Mouse (Mus musculus): ENCODE measurements around the gene Nemf. TPM values are rescaled to one million over a fixed set of nuclear protein-coding genes. Genes with fewer than 3 reads are reported as not detected.

The Nemf gene
- polyA plus RNA-seq, 1 experiment from 2014 or later, result 87.8 TPM

GRCm38 (mm10) chr12:69296511-69297410, 60.2 kb downstream of the Nemf start, which contains the start of gene Klhdc2:
Klhdc2 (plus strand) TSS chr12:69296681.
- ATAC-seq (ENCODE audit: insufficient number of reproducible peaks, low FRiP score, low TSS enrichment, low read depth) (peak; percentile 90), DNase-seq (ENCODE audit: low spot score) (peak; percentile 91)
- H3K27ac ChIP-seq (replicated peaks; ENCODE audit: low read depth, low read length), result peak within 1 kb of the TSS; percentile 89
- H3K27me3 ChIP-seq (ENCODE audit: control insufficient read depth, insufficient read depth, low read length), result no peaks in the 10 kb centered on the region
- H3K4me2 ChIP-seq (ENCODE audit: low read depth, severe bottlenecking), result peak within 1 kb of the TSS; percentile 59
- no peaks in the 10 kb centered on the region for H3K9me3 ChIP-seq (ENCODE audit: control insufficient read depth, low read length)
- peak within 1 kb of the TSS; percentile 94 for H3K9ac ChIP-seq (ENCODE audit: low read length)
- H3K4me1 ChIP-seq (ENCODE audit: control insufficient read depth, insufficient read depth, low read length), result peaks cover 6% of the 10 kb centered on the region
- peak within 1 kb of the TSS; percentile 95 for H3K4me3 ChIP-seq (ENCODE audit: low read depth, low read length)
- WGBS, result under 1% methylated on average over 96 of the region's 98 CpGs
- no peaks in the 10 kb centered on the region; the same call in none of the 2 replicates for H3K36me3 ChIP-seq (ENCODE audit: control insufficient read depth, insufficient read depth, low read length)

GRCm38 (mm10) chr12:69295651-69296050, 61.3 kb downstream of the Nemf start:
- H3K4me2 ChIP-seq (ENCODE audit: low read depth, severe bottlenecking), result no peak overlapping the region; the same call in 1 of the 2 replicates
- H3K27ac ChIP-seq (replicated peaks; ENCODE audit: low read depth, low read length), result no peak overlapping the region
- 85% methylated on average over 4 of the region's 4 CpGs for WGBS

GRCm38 (mm10) chr12:69294936-69295335, 62.0 kb downstream of the Nemf start:
- H3K4me3 ChIP-seq (ENCODE audit: low read depth, low read length), result no peak overlapping the region
- WGBS, result 74% methylated on average over 2 of the region's 2 CpGs
- no peak overlapping the region for H3K9ac ChIP-seq (ENCODE audit: low read length)
- H3K4me2 ChIP-seq (ENCODE audit: low read depth, severe bottlenecking), result no peak overlapping the region
- DNase-seq (ENCODE audit: low spot score), result no peak
- no peaks in the 10 kb centered on the region for H3K9me3 ChIP-seq (ENCODE audit: control insufficient read depth, low read length)
- peaks cover 6% of the 10 kb centered on the region for H3K4me1 ChIP-seq (ENCODE audit: control insufficient read depth, insufficient read depth, low read length)
- H3K36me3 ChIP-seq (ENCODE audit: control insufficient read depth, insufficient read depth, low read length), result no peaks in the 10 kb centered on the region; the same call in 1 of the 2 replicates
- H3K27ac ChIP-seq (replicated peaks; ENCODE audit: low read depth, low read length), result no peak overlapping the region
- ATAC-seq (ENCODE audit: insufficient number of reproducible peaks, low FRiP score, low TSS enrichment, low read depth), result no peak
- no peaks in the 10 kb centered on the region for H3K27me3 ChIP-seq (ENCODE audit: control insufficient read depth, insufficient read depth, low read length)

More at GRCm38 (mm10) chr12:69295651-69296050, 61.3 kb downstream of the Nemf start:
- H3K4me3 ChIP-seq (ENCODE audit: low read depth, low read length), result no peak overlapping the region
- H3K4me1 ChIP-seq (ENCODE audit: control insufficient read depth, insufficient read depth, low read length), result peaks cover 6% of the 10 kb centered on the region
- no peaks in the 10 kb centered on the region for H3K27me3 ChIP-seq (ENCODE audit: control insufficient read depth, insufficient read depth, low read length)
- no peaks in the 10 kb centered on the region; the same call in none of the 2 replicates for H3K36me3 ChIP-seq (ENCODE audit: control insufficient read depth, insufficient read depth, low read length)
- ATAC-seq (ENCODE audit: insufficient number of reproducible peaks, low FRiP score, low TSS enrichment, low read depth), result no peak
- no peaks in the 10 kb centered on the region for H3K9me3 ChIP-seq (ENCODE audit: control insufficient read depth, low read length)
- no peak overlapping the region; the same call in 1 of the 2 replicates for H3K9ac ChIP-seq (ENCODE audit: low read length)
- no peak for DNase-seq (ENCODE audit: low spot score)

- H3K27me3 ChIP-seq (ENCODE audit: control insufficient read depth, insufficient read depth, low read length), result no peaks in the 10 kb centered on the region
- DNase-seq (ENCODE audit: low spot score) (no peak), ATAC-seq (ENCODE audit: insufficient number of reproducible peaks, low FRiP score, low TSS enrichment, low read depth) (no peak)
- no peak overlapping the region for H3K4me3 ChIP-seq (ENCODE audit: low read depth, low read length)
- no peaks in the 10 kb centered on the region; the same call in 1 of the 2 replicates for H3K36me3 ChIP-seq (ENCODE audit: control insufficient read depth, insufficient read depth, low read length)
- H3K9me3 ChIP-seq (ENCODE audit: control insufficient read depth, low read length), result no peaks in the 10 kb centered on the region
- H3K27ac ChIP-seq (replicated peaks; ENCODE audit: low read depth, low read length), result no peak overlapping the region
- no peak overlapping the region for H3K9ac ChIP-seq (ENCODE audit: low read length)
- no peaks in the 10 kb centered on the region; the same call in 1 of the 2 replicates for H3K4me1 ChIP-seq (ENCODE audit: control insufficient read depth, insufficient read depth, low read length)
- H3K4me2 ChIP-seq (ENCODE audit: low read depth, severe bottlenecking), result no peak overlapping the region
- 57% methylated on average over 2 of the region's 2 CpGs for WGBS
Observed at GRCm38 (mm10) chr12:69293815-69294214, 63.1 kb downstream of the Nemf start.

GRCm38 (mm10) chr12:69292401-69292800, 64.6 kb downstream of the Nemf start:
- Histone ChIP-seq H3K27me3 (ENCODE audit: control insufficient read depth, insufficient read depth, low read length) (no peaks in the 10 kb centered on the region), H3K9ac (ENCODE audit: low read length) (no peak overlapping the region), H3K4me2 (ENCODE audit: low read depth, severe bottlenecking) (no peak overlapping the region), H3K4me3 (ENCODE audit: low read depth, low read length) (no peak overlapping the region), H3K36me3 (ENCODE audit: control insufficient read depth, insufficient read depth, low read length) (no peaks in the 10 kb centered on the region; the same call in 1 of the 2 replicates), H3K9me3 (ENCODE audit: control insufficient read depth, low read length) (no peaks in the 10 kb centered on the region), H3K27ac (replicated peaks; ENCODE audit: low read depth, low read length) (no peak overlapping the region), H3K4me1 (ENCODE audit: control insufficient read depth, insufficient read depth, low read length) (no peaks in the 10 kb centered on the region; the same call in 1 of the 2 replicates)
- WGBS, result 94% methylated on average over 6 of the region's 6 CpGs
- no peak for DNase-seq (ENCODE audit: low spot score)
- no peak for ATAC-seq (ENCODE audit: insufficient number of reproducible peaks, low FRiP score, low TSS enrichment, low read depth)

- H3K36me3 ChIP-seq (ENCODE audit: control insufficient read depth, insufficient read depth, low read length), result no peaks in the 10 kb centered on the region
- ATAC-seq (ENCODE audit: insufficient number of reproducible peaks, low FRiP score, low TSS enrichment, low read depth) (no peak), DNase-seq (ENCODE audit: low spot score) (no peak)
- H3K4me1 ChIP-seq (ENCODE audit: control insufficient read depth, insufficient read depth, low read length), result no peaks in the 10 kb centered on the region
- no peaks in the 10 kb centered on the region for H3K27me3 ChIP-seq (ENCODE audit: control insufficient read depth, insufficient read depth, low read length)
- WGBS, result 85% methylated on average over 9 of the region's 9 CpGs
- no peak overlapping the region for H3K27ac ChIP-seq (replicated peaks; ENCODE audit: low read depth, low read length)
- H3K9me3 ChIP-seq (ENCODE audit: control insufficient read depth, low read length), result no peaks in the 10 kb centered on the region
- no peak overlapping the region for H3K4me2 ChIP-seq (ENCODE audit: low read depth, severe bottlenecking)
- H3K9ac ChIP-seq (ENCODE audit: low read length), result no peak overlapping the region
- no peak overlapping the region for H3K4me3 ChIP-seq (ENCODE audit: low read depth, low read length)
Observed at GRCm38 (mm10) chr12:69288699-69289098, 68.3 kb downstream of the Nemf start.

- Histone ChIP-seq H3K27ac (replicated peaks; ENCODE audit: low read depth, low read length) (no peak overlapping the region), H3K27me3 (ENCODE audit: control insufficient read depth, insufficient read depth, low read length) (no peaks in the 10 kb centered on the region), H3K36me3 (ENCODE audit: control insufficient read depth, insufficient read depth, low read length) (no peaks in the 10 kb centered on the region), H3K9ac (ENCODE audit: low read length) (no peak overlapping the region), H3K4me1 (ENCODE audit: control insufficient read depth, insufficient read depth, low read length) (no peaks in the 10 kb centered on the region), H3K4me3 (ENCODE audit: low read depth, low read length) (no peak overlapping the region), H3K4me2 (ENCODE audit: low read depth, severe bottlenecking) (no peak overlapping the region), H3K9me3 (ENCODE audit: control insufficient read depth, low read length) (no peaks in the 10 kb centered on the region)
- whole genome bisulfite sequencing, result 81% methylated on average over 8 of the region's 8 CpGs
- ATAC-seq (ENCODE audit: insufficient number of reproducible peaks, low FRiP score, low TSS enrichment, low read depth) (no peak), DNase-seq (ENCODE audit: low spot score) (no peak)
Observed at GRCm38 (mm10) chr12:69287535-69287934, 69.4 kb downstream of the Nemf start.

GRCm38 (mm10) chr12:69283146-69283545, 73.8 kb downstream of the Nemf start:
- Histone ChIP-seq H3K9ac (ENCODE audit: low read length) (no peak overlapping the region), H3K9me3 (ENCODE audit: control insufficient read depth, low read length) (no peaks in the 10 kb centered on the region), H3K36me3 (ENCODE audit: control insufficient read depth, insufficient read depth, low read length) (no peaks in the 10 kb centered on the region), H3K27ac (replicated peaks; ENCODE audit: low read depth, low read length) (no peak overlapping the region), H3K4me2 (ENCODE audit: low read depth, severe bottlenecking) (no peak overlapping the region), H3K27me3 (ENCODE audit: control insufficient read depth, insufficient read depth, low read length) (no peaks in the 10 kb centered on the region), H3K4me1 (ENCODE audit: control insufficient read depth, insufficient read depth, low read length) (no peaks in the 10 kb centered on the region), H3K4me3 (ENCODE audit: low read depth, low read length) (no peak overlapping the region)
- 87% methylated on average over 7 of the region's 7 CpGs for WGBS
- no peak for DNase-seq (ENCODE audit: low spot score)
- ATAC-seq (ENCODE audit: insufficient number of reproducible peaks, low FRiP score, low TSS enrichment, low read depth), result no peak
